Comparison of ENCODE assay signal across 18 mouse cellular contexts in genomic region chr5:44586571-44586970, GRCm38 (mm10).
DNase-seq lines count a peak whose midpoint lies in the region; ATAC-seq and TF ChIP-seq lines count a peak whose summit lies in the region.
"Had no signal": no experiment of that assay in that cellular context is flagged by ENCODE, and none has a peak within 500 bp of the region (broad histone marks: within the 10 kb centered on the region; RNA-seq: fewer than 3 reads in every experiment).

No protein-coding gene starts in this region.

- H3K27ac ChIP-seq in kidney, embryonic 14.5 days (ENCODE audit: low read depth, low read length), result peak overlapping the region; percentile 59; the same call in 1 of the 2 replicates
- H3K27ac ChIP-seq in stomach, embryonic 14.5 days (ENCODE audit: low read length), result peak overlapping the region; percentile 44; the same call in 1 of the 2 replicates
- no peak overlapping the region for H3K27ac ChIP-seq in stomach, postnatal 0 days (replicated peaks)
- H3K27ac ChIP-seq in limb, embryonic 11.5 days (replicated peaks; ENCODE audit: low read depth, low read length), result peak overlapping the region; percentile 6; the same call in 1 of the 2 replicates
- H3K27ac ChIP-seq: liver, embryonic 13.5 days had no signal

- no peak for TF ChIP-seq EP300 in stomach, postnatal 0 days (optimal IDR thresholded peaks at IDR 0.05)

- no peaks in the 10 kb centered on the region for H3K9me3 ChIP-seq in kidney, embryonic 14.5 days (ENCODE audit: control insufficient read depth, low read length)
- no peaks in the 10 kb centered on the region for H3K9me3 ChIP-seq in stomach, embryonic 14.5 days (ENCODE audit: control insufficient read depth, low read depth, low read length)
- H3K9me3 ChIP-seq in stomach, postnatal 0 days (ENCODE audit: control insufficient read depth, low read length), result no peaks in the 10 kb centered on the region
- no peaks in the 10 kb centered on the region for H3K9me3 ChIP-seq in limb, embryonic 11.5 days (ENCODE audit: control insufficient read depth, low read length)
- H3K9me3 ChIP-seq: liver, embryonic 13.5 days had no signal

- no peak overlapping the region for H3K9ac ChIP-seq in kidney, embryonic 14.5 days (ENCODE audit: low read depth, low read length)
- H3K9ac ChIP-seq in stomach, embryonic 14.5 days (replicated peaks; ENCODE audit: low read depth, low read length), result no peak overlapping the region
- no peak overlapping the region for H3K9ac ChIP-seq in stomach, postnatal 0 days (ENCODE audit: low read length)
- no peak overlapping the region for H3K9ac ChIP-seq in limb, embryonic 11.5 days (ENCODE audit: low read length)
- H3K9ac ChIP-seq: liver, embryonic 13.5 days had no signal

- H3K4me2 ChIP-seq in kidney, embryonic 14.5 days (replicated peaks; ENCODE audit: low read depth, low read length), result no peak overlapping the region
- no peak overlapping the region for H3K4me2 ChIP-seq in stomach, embryonic 14.5 days (replicated peaks; ENCODE audit: low read depth, low read length)
- no peak overlapping the region for H3K4me2 ChIP-seq in stomach, postnatal 0 days (replicated peaks; ENCODE audit: low read depth)
- H3K4me2 ChIP-seq in limb, embryonic 11.5 days (ENCODE audit: low read depth, severe bottlenecking), result no peak overlapping the region
- H3K4me2 ChIP-seq: heart, embryonic 11.5 days; liver, embryonic 13.5 days; midbrain, embryonic 11.5 days had no signal

- DNase-seq in kidney, postnatal 25 days, result no peak
- no peak for DNase-seq in stomach, postnatal 0 days (ENCODE audit: low spot score)
- DNase-seq in limb, embryonic 11.5 days (ENCODE audit: low spot score), result peak; percentile 62
- DNase-seq in ovary, postnatal 10 days (ENCODE audit: low spot score), result no peak
- no peak for DNase-seq in spleen, postnatal 4 days (ENCODE audit: low spot score in 2 of 2)
- no peak for DNase-seq in cerebellum, postnatal 36 days
- DNase-seq: cerebellum, postnatal 14 days; gastrocnemius, postnatal 36 days; heart, postnatal 36 days; liver, embryonic 13.5 days; lung, postnatal 36 days; right cerebral cortex, postnatal 4 days had no signal

- H3K27me3 ChIP-seq in kidney, embryonic 14.5 days (ENCODE audit: control insufficient read depth, insufficient read depth, low read length), result no peaks in the 10 kb centered on the region
- H3K27me3 ChIP-seq in stomach, embryonic 14.5 days (ENCODE audit: control insufficient read depth, insufficient read depth, low read length), result no peaks in the 10 kb centered on the region
- H3K27me3 ChIP-seq in stomach, postnatal 0 days (ENCODE audit: control insufficient read depth, insufficient read depth, low read length), result no peaks in the 10 kb centered on the region
- H3K27me3 ChIP-seq in limb, embryonic 11.5 days (ENCODE audit: control insufficient read depth, insufficient read depth, low read length), result no peaks in the 10 kb centered on the region
- H3K27me3 ChIP-seq: liver, embryonic 13.5 days had no signal

- no peak for TF ChIP-seq CTCF in stomach, postnatal 0 days (IDR thresholded peaks at IDR 0.05; ENCODE audit: low read depth)

- H3K4me1 ChIP-seq in kidney, embryonic 14.5 days (ENCODE audit: control insufficient read depth, insufficient read depth, low read length), result 0 out of 2 replicates have a peak, but pooled peaks cover 4% of the 10 kb centered on the region
- peaks cover 15% of the 10 kb centered on the region; the same call in 1 of the 2 replicates for H3K4me1 ChIP-seq in stomach, embryonic 14.5 days (ENCODE audit: control insufficient read depth, insufficient read depth, low read length)
- no peaks in the 10 kb centered on the region for H3K4me1 ChIP-seq in stomach, postnatal 0 days (replicated peaks; ENCODE audit: control insufficient read depth, insufficient read depth)
- H3K4me1 ChIP-seq in limb, embryonic 11.5 days (ENCODE audit: control insufficient read depth, insufficient read depth, low read length), result 0 out of 2 replicates have a peak, but pooled peaks cover 2% of the 10 kb centered on the region
- H3K4me1 ChIP-seq: liver, embryonic 13.5 days had no signal

- no peak for ATAC-seq in kidney, embryonic 14.5 days (ENCODE audit: low FRiP score, low TSS enrichment)
- peak; percentile 23; the same call in 1 of the 2 replicates for ATAC-seq in stomach, embryonic 14.5 days (ENCODE audit: insufficient number of reproducible peaks, insufficient read depth, low FRiP score, low read depth)
- ATAC-seq in stomach, postnatal 0 days (ENCODE audit: low FRiP score, low TSS enrichment), result no peak
- no peak for ATAC-seq in limb, embryonic 11.5 days (ENCODE audit: insufficient number of reproducible peaks, low FRiP score, low TSS enrichment, low read depth)
- ATAC-seq: activated CD4-positive, CD25-positive, alpha-beta regulatory T cell, adult 4 months; inflammation-experienced regulatory T-cells, adult 6 months had no signal

- 48% methylated on average over 5 of the region's 5 CpGs for WGBS in kidney, embryonic 14.5 days
- whole genome bisulfite sequencing in stomach, embryonic 14.5 days, result 32% methylated on average over 5 of the region's 5 CpGs
- WGBS in stomach, postnatal 0 days, result 32% methylated on average over 5 of the region's 5 CpGs
- WGBS in limb, embryonic 11.5 days, result 16% methylated on average over 5 of the region's 5 CpGs

- no peak overlapping the region for H3K4me3 ChIP-seq in kidney, embryonic 14.5 days (ENCODE audit: low read length)
- H3K4me3 ChIP-seq in stomach, embryonic 14.5 days (ENCODE audit: low read depth, low read length), result no peak overlapping the region
- H3K4me3 ChIP-seq in stomach, postnatal 0 days (ENCODE audit: low read depth, low read length), result no peak overlapping the region
- no peak overlapping the region for H3K4me3 ChIP-seq in limb, embryonic 11.5 days (ENCODE audit: low read depth, low read length)
- H3K4me3 ChIP-seq: liver, embryonic 13.5 days had no signal

- H3K36me3 ChIP-seq in kidney, embryonic 14.5 days (ENCODE audit: control insufficient read depth, insufficient read depth, low read length), result no peaks in the 10 kb centered on the region
- H3K36me3 ChIP-seq in stomach, embryonic 14.5 days (ENCODE audit: control insufficient read depth, insufficient read depth, low read length), result no peaks in the 10 kb centered on the region
- no peaks in the 10 kb centered on the region for H3K36me3 ChIP-seq in stomach, postnatal 0 days (ENCODE audit: control insufficient read depth, insufficient read depth, low read length)
- H3K36me3 ChIP-seq in limb, embryonic 11.5 days (ENCODE audit: control insufficient read depth, insufficient read depth, low read length), result no peaks in the 10 kb centered on the region
- H3K36me3 ChIP-seq: liver, embryonic 13.5 days had no signal
